Mouse (Mus musculus): Measurements from ENCODE around the gene P2rx6. TPM values are rescaled to one million over a fixed set of nuclear protein-coding genes. Genes with fewer than 3 reads are reported as not detected.
A peak's percentile ranks its signal among the peaks of the same experiment; 100 is the strongest.

P2rx6 gene
- polyA plus RNA-seq, 1 experiment from 2014 or later = 1.2 TPM

- Histone ChIP-seq H3K27ac (replicated peaks) (no peak overlapping the region), H3K4me3 (no peak overlapping the region), H3K4me2 (no peak overlapping the region), H3K9ac (no peak overlapping the region), H3K27me3 (no peaks in the 10 kb centered on the region), H3K36me3 (no peaks in the 10 kb centered on the region; the same call in 1 of the 2 replicates), H3K9me3 (no peaks in the 10 kb centered on the region), H3K4me1 (replicated peaks) (peaks cover 16% of the 10 kb centered on the region)
- WGBS = 86% methylated on average over 5 of the region's 5 CpGs
- no peak for ATAC-seq (ENCODE audit: low read depth)
These were observed 54.5 kb downstream of the P2rx6 start for GRCm38 (mm10) chr16:17616212-17616611.

- Histone ChIP-seq H3K4me3 (no peak overlapping the region), H3K9ac (no peak overlapping the region), H3K4me2 (no peak overlapping the region), H3K27me3 (no peaks in the 10 kb centered on the region), H3K4me1 (replicated peaks) (peaks cover 16% of the 10 kb centered on the region), H3K27ac (replicated peaks) (no peak overlapping the region), H3K36me3 (peaks cover 17% of the 10 kb centered on the region), H3K9me3 (no peaks in the 10 kb centered on the region)
- ATAC-seq (ENCODE audit: low read depth) = peak; percentile 56; the same call in 1 of the 2 replicates
- WGBS = 15% methylated on average over 13 of the region's 13 CpGs
These were observed 56.4 kb downstream of the P2rx6 start for GRCm38 (mm10) chr16:17617922-17618565.

- Histone ChIP-seq H3K36me3 (peaks cover 26% of the 10 kb centered on the region), H3K27ac (replicated peaks) (0 out of 2 replicates have a peak within 1 kb of the TSS, but pooled peaks have one; percentile 20), H3K9ac (peak within 1 kb of the TSS; percentile 82), H3K4me1 (replicated peaks) (peaks cover 16% of the 10 kb centered on the region), H3K4me2 (peak within 1 kb of the TSS; percentile 92), H3K4me3 (peak within 1 kb of the TSS; percentile 81), H3K27me3 (no peaks in the 10 kb centered on the region), H3K9me3 (no peaks in the 10 kb centered on the region)
- ATAC-seq (ENCODE audit: low read depth) = peak; percentile 82
- WGBS = 4% methylated on average over 60 of the region's 60 CpGs
These were observed 57.8 kb downstream of the P2rx6 start, which contains the start of gene Smpd4 for GRCm38 (mm10) chr16:17619198-17620105. Gene Smpd4, plus strand, starts transcription at chr16:17619354.

DNA sequence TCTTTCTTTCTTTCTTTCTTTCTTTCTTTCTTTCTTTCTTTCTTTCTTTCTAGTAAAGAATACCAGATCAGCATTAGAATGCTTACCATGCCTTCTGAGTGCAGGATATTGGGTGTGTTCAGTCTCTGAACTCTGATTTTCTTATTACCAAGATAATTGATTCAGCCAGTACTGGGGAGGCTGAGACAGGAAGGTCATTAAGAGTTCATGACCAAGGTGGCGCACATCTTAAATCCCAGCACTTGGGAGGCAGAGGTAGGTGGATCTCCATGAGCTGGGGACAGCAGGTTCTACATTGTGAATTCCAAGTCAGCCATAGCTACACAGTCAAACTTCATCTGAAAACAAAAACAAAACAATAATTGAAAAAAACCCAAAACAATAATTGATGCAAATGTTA lies 60.3 kb downstream of the P2rx6 start:
- Histone ChIP-seq H3K27me3 (no peaks in the 10 kb centered on the region), H3K9me3 (no peaks in the 10 kb centered on the region), H3K4me1 (replicated peaks) (peaks cover 16% of the 10 kb centered on the region), H3K27ac (replicated peaks) (no peak overlapping the region), H3K36me3 (peaks cover 45% of the 10 kb centered on the region), H3K4me2 (no peak overlapping the region), H3K9ac (no peak overlapping the region), H3K4me3 (no peak overlapping the region)
- ATAC-seq (ENCODE audit: low read depth) = no peak
- 96% methylated on average over 1 of the region's 1 CpGs for WGBS

GRCm38 (mm10) chr16:17625488-17626268 lies 64.0 kb downstream of the P2rx6 start:
- H3K27ac ChIP-seq (replicated peaks) = no peak overlapping the region
- peaks cover 83% of the 10 kb centered on the region for H3K36me3 ChIP-seq
- WGBS = 69% methylated on average over 8 of the region's 8 CpGs
- ATAC-seq (ENCODE audit: low read depth) = peak; percentile 47; the same call in 1 of the 2 replicates
- no peak overlapping the region for H3K4me3 ChIP-seq
- H3K27me3 ChIP-seq = no peaks in the 10 kb centered on the region
- H3K9ac ChIP-seq = no peak overlapping the region
- H3K4me1 ChIP-seq (replicated peaks) = peaks cover 3% of the 10 kb centered on the region
- H3K9me3 ChIP-seq = no peaks in the 10 kb centered on the region
- no peak overlapping the region for H3K4me2 ChIP-seq

DNA sequence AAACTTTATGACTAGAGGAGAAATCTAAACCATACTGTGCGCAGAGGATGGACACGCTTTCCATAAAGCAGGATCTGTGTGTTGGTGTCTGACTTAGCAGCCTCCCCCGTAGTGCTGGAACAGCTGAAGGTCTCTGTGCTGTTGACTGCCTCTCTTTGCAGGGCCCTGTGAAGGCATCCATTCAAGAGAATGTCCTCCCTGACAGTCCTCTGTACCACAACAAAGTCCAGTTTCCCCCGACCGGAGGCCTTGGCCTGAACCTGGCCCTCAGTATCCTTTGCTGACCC lies 64.5 kb downstream of the P2rx6 start:
- H3K27me3 ChIP-seq = no peaks in the 10 kb centered on the region
- H3K4me1 ChIP-seq (replicated peaks) = no peaks in the 10 kb centered on the region
- no peak overlapping the region for H3K4me2 ChIP-seq
- no peak overlapping the region for H3K27ac ChIP-seq (replicated peaks)
- peaks cover 87% of the 10 kb centered on the region for H3K36me3 ChIP-seq
- 94% methylated on average over 5 of the region's 5 CpGs for WGBS
- H3K4me3 ChIP-seq = no peak overlapping the region
- H3K9ac ChIP-seq = no peak overlapping the region
- ATAC-seq (ENCODE audit: low read depth) = no peak
- H3K9me3 ChIP-seq = no peaks in the 10 kb centered on the region

Other genes starting within 250 kb of the P2rx6 start
- gene Serpind1, start 230.5 kb upstream of the P2rx6 start, polyA plus RNA-seq (2015; fragmentation: Nextera tagmentation; extraction: Ambion mirVana) = 0.76 and 0.88 TPM in 2 replicates
- 22.3 and 22.5 TPM in 2 replicates for gene Snap29, start 155.9 kb upstream of the P2rx6 start, polyA plus RNA-seq (2015; fragmentation: Nextera tagmentation; extraction: Ambion mirVana)
- gene Pi4ka, start 155.6 kb upstream of the P2rx6 start, polyA plus RNA-seq (2015; fragmentation: Nextera tagmentation; extraction: Ambion mirVana) = 56.1 and 61.4 TPM in 2 replicates
- 84.5 and 88.0 TPM in 2 replicates for gene Crkl, start 109.9 kb upstream of the P2rx6 start, polyA plus RNA-seq (2015; fragmentation: Nextera tagmentation; extraction: Ambion mirVana)
- gene Aifm3, start 72.3 kb upstream of the P2rx6 start, polyA plus RNA-seq (2015; fragmentation: Nextera tagmentation; extraction: Ambion mirVana) = 2.4 and 2.6 TPM in 2 replicates
- gene Lztr1, start 53.2 kb upstream of the P2rx6 start, polyA plus RNA-seq (2015; fragmentation: Nextera tagmentation; extraction: Ambion mirVana) = 108 and 134 TPM in 2 replicates
- 67.8 and 69.9 TPM in 2 replicates for gene Thap7, start 30.7 kb upstream of the P2rx6 start, polyA plus RNA-seq (2015; fragmentation: Nextera tagmentation; extraction: Ambion mirVana)
- 0.35 and 0.56 TPM in 2 replicates for gene Lrrc74b, start 638 bp upstream of the P2rx6 start, polyA plus RNA-seq (2015; fragmentation: Nextera tagmentation; extraction: Ambion mirVana)
- 16.4 and 20.1 TPM in 2 replicates for gene Slc7a4, start 21.3 kb downstream of the P2rx6 start, polyA plus RNA-seq (2015; fragmentation: Nextera tagmentation; extraction: Ambion mirVana)
- gene Smpd4, start 57.5 kb downstream of the P2rx6 start, polyA plus RNA-seq (2015; fragmentation: Nextera tagmentation; extraction: Ambion mirVana) = 23.3 and 23.4 TPM in 2 replicates
- 8.2 and 10.0 TPM in 2 replicates for gene Ccdc74a, start 84.6 kb downstream of the P2rx6 start, polyA plus RNA-seq (2015; fragmentation: Nextera tagmentation; extraction: Ambion mirVana)
- 46.6 and 56.0 TPM in 2 replicates for gene Med15, start 171.0 kb downstream of the P2rx6 start, polyA plus RNA-seq (2015; fragmentation: Nextera tagmentation; extraction: Ambion mirVana)
- gene Klhl22, start 197.7 kb downstream of the P2rx6 start, polyA plus RNA-seq (2015; fragmentation: Nextera tagmentation; extraction: Ambion mirVana) = 76.2 and 77.1 TPM in 2 replicates
- 3.4 and 3.7 TPM in 2 replicates for gene Scarf2, start 235.4 kb downstream of the P2rx6 start, polyA plus RNA-seq (2015; fragmentation: Nextera tagmentation; extraction: Ambion mirVana)